Mouse (Mus musculus) neural tube, embryonic 12.5 days (tissue): Measurements from ENCODE around the gene Ddx50. TPM values are rescaled to one million over a fixed set of nuclear protein-coding genes. Genes with fewer than 3 reads are reported as not detected.

Experiments
- ATAC-seq: fragments of 200-750 bp; cut with Nextera tagmentation; 2 replicates; pipeline ENCODE4 v1.8.0; 2017; ENCODE audit warnings: low read depth, mild to moderate bottlenecking, moderate TSS enrichment, moderate library complexity; ENCODE audit not compliant: low FRiP score
- H3K27ac ChIP-seq: fragments of 300-500 bp; sonication (generic); 2 replicates; pipeline ENCODE4 v1.5.1; 2016
- H3K27me3 ChIP-seq: fragments of 300-500 bp; sonication (generic); replicated peaks from 2 replicates; pipeline ENCODE4 v1.6.1; 2016; ENCODE audit warnings: mild to moderate bottlenecking
- H3K36me3 ChIP-seq: fragments of 300-500 bp; sonication (generic); 2 replicates; pipeline ENCODE4 v1.6.1; 2016; ENCODE audit warnings: mild to moderate bottlenecking
- H3K4me1 ChIP-seq: fragments of 300-500 bp; sonication (generic); 2 replicates; pipeline ENCODE4 v1.6.1; 2016
- H3K4me2 ChIP-seq: fragments of 300-500 bp; sonication (generic); replicated peaks from 2 replicates; pipeline ENCODE4 v1.6.1; 2016; ENCODE audit warnings: mild to moderate bottlenecking
- H3K4me3 ChIP-seq: fragments of 300-500 bp; sonication (generic); 2 replicates; pipeline ENCODE4 v1.5.1; 2016
- H3K9ac ChIP-seq: fragments of 300-500 bp; sonication (generic); 2 replicates; pipeline ENCODE4 v1.6.1; 2016; ENCODE audit warnings: mild to moderate bottlenecking
- H3K9me3 ChIP-seq: fragments of 300-500 bp; sonication (generic); 2 replicates; pipeline ENCODE4 v1.6.1; 2016; ENCODE audit warnings: mild to moderate bottlenecking
- WGBS: fragments of 180-500 bp; shearing (Covaris S2); methylation state at CpG from one replicate; pipeline ENCODE4 v1.1.7; 2016; 5-methylcytosine and 5-hydroxymethylcytosine counted together
- microRNA-seq: library from miRNA; unstranded; fragments of <30 nt; microRNA quantifications from one replicate; pipeline ENCODE4, GENCODE M21; 2017
- polyA plus RNA-seq: library from polyadenylated mRNA; unstranded; fragments of >200 nt; fragmentation: Nextera tagmentation; extraction: Ambion mirVana; gene quantifications from 2 replicates; pipeline ENCODE4 v1.2.1, GENCODE M21; 2016

Ddx50 gene
- polyA plus RNA-seq, 1 experiment from 2014 or later, result 112 TPM

DNA sequence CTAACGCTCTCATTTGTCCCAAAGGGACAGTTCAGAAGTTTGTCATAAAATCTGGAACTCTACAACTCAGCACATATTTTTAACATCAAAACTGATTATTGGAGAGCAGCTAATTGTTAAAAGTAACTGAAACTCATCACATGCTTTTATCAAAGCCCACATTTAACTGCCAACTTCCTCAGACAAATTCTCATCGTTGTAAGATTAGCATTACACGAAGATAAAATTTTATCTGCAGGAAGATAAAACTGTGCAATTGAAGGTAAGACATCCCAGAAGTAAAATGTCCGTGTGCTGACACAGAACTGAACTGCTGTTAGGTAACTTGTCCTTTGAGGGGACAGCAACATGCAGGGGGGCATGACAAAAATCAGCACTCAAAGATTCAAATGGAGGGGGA, 82.2 kb downstream of the Ddx50 start:
- Histone ChIP-seq H3K36me3 (peaks cover 77% of the 10 kb centered on the region), H3K4me3 (no peak overlapping the region), H3K4me2 (no peak overlapping the region), H3K27ac (no peak overlapping the region), H3K9me3 (no peaks in the 10 kb centered on the region), H3K9ac (no peak overlapping the region), H3K27me3 (no peaks in the 10 kb centered on the region), H3K4me1 (no peaks in the 10 kb centered on the region)
- WGBS, result 93% methylated on average over 4 of the region's 4 CpGs
- ATAC-seq, result no peak

Small RNA genes within 50 kb of the gene (microRNA-seq; reads per million reads assigned to microRNA genes)
- not detected for gene Mir7215

Other genes starting within 250 kb of the Ddx50 start
- 0.17 and 0.47 TPM in 2 replicates for gene Hkdc1, start 228.7 kb downstream of the Ddx50 start, polyA plus RNA-seq
- 0.81 and 1.5 TPM in 2 replicates for gene 4930507D05Rik, start 201.7 kb downstream of the Ddx50 start, polyA plus RNA-seq
- gene Supv3l1, start 201.5 kb downstream of the Ddx50 start, polyA plus RNA-seq, result 25.0 and 27.0 TPM in 2 replicates
- gene Vps26a, start 164.4 kb downstream of the Ddx50 start, polyA plus RNA-seq, result 77.1 and 81.8 TPM in 2 replicates
- 5.9 and 6.9 TPM in 2 replicates for gene Srgn, start 123.8 kb downstream of the Ddx50 start, polyA plus RNA-seq
- gene Kif1bp, start 72.8 kb downstream of the Ddx50 start, polyA plus RNA-seq, result 72.8 and 73.8 TPM in 2 replicates
- 23.6 and 23.8 TPM in 2 replicates for gene Ddx21, start 48.9 kb downstream of the Ddx50 start, polyA plus RNA-seq
- gene Stox1, start 74.9 kb upstream of the Ddx50 start, polyA plus RNA-seq, result 1.7 and 1.9 TPM in 2 replicates
- 129 and 147 TPM in 2 replicates for gene Ccar1, start 141.1 kb upstream of the Ddx50 start, polyA plus RNA-seq